Mouse (Mus musculus): Measurements from ENCODE around the gene Zim1.

- TF ChIP-seq MAX (IDR thresholded peaks at IDR 0.05): no peak
- TF ChIP-seq MYOD1 (IDR thresholded peaks at IDR 0.05; ENCODE audit: control insufficient read depth, insufficient read length, low read depth): no peak
- no peak for TF ChIP-seq MYOG (IDR thresholded peaks at IDR 0.05; ENCODE audit: control insufficient read depth, extremely low read depth, insufficient read length)
- no peak for TF ChIP-seq CTCF (IDR thresholded peaks at IDR 0.05; ENCODE audit: control insufficient read depth, insufficient read depth, insufficient read length)
- TF ChIP-seq USF1 (IDR thresholded peaks at IDR 0.05; ENCODE audit: low read depth): no peak
- TF ChIP-seq CEBPB (IDR thresholded peaks at IDR 0.05; ENCODE audit: low read depth): no peak
- no peak for TF ChIP-seq FOSL1 (IDR thresholded peaks at IDR 0.05; ENCODE audit: insufficient read depth, low read length, poor library complexity, severe bottlenecking)
These were observed 32.8 kb downstream of the Zim1 start for GRCm38 (mm10) chr7:6663430-6663829.
